Mouse (Mus musculus): ENCODE data around the gene Aup1. TPM values are rescaled to one million over a fixed set of nuclear protein-coding genes. Genes with fewer than 3 reads are reported as not detected.

Gene Aup1
- total RNA-seq, 1 experiment from 2014 or later: 214 TPM

DNA sequence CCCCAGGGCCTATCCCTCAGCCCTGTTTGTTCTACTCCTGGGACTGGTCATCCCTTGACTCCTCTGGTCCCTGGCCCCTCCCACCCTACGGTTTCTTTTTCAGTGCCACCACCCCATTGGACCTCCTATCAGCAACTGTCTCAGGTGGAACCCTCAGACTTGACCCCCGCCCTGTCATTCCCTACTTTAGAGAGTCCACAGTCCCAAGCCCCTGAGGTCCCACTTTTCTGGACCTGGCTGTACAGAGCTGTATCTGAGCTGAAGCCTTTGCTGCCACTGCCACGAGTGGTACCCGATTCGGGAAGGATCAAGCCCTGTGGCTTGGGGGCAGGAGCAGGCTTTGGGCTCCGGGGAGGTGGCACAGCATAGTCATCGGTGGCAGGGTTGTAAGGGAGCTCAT lies 23.2 kb upstream of the Aup1 start:
- DNase-seq: no peak

DNA sequence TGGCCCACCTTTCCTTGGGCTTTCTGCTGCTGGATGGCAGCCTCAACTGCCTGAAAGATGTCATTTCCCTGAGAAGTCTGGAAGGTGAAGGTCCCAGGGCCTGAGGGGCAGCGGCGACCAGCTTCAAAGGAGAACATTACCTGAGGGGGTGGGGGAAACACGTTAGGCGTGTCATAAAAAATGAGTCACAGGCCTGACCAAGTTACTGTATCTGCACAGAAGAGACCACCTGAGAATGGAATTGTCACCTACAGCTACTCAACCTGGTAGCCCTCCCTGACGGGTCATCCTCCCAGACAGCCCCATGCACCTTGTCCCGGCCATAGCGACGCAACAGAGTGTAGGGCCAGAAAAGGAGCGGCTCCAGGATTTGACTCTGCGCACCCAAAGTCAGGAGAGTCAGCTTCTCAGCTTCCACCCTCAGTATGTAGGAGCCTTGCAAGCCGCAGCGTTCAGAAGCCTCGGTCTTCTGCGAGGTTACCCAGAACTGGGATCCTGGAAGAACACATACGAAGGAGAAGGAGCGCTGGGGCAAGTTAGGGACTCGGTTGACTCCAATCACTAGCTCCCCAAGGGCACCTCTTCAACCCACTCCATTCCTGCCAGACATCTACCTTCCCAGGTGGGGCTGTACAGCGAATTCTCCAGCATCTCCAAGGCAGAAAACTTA lies 22.3 kb upstream of the Aup1 start:
- no peak for DNase-seq

DNA sequence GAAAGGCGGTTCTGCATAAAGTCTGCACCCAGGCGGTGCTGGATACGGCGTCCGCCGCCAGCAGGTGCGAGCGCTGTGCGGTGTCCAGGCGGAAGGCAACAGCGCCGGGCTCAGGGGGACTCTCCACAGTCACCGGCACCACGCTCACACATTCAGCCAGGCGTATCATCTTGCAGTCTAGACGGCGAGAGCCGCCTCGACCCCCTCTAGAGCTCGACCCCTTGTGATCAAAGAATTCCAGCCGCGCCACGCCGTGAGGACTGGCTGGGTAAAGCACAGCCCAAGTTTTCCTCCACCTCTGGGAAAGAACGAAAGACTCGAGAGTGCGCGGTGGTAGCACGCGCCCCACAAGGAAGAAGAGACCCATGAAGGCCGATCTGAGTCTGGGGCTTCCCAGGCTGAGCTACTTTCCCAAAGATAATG lies 21.5 kb upstream of the Aup1 start:
- DNase-seq: peak; percentile 50

DNA sequence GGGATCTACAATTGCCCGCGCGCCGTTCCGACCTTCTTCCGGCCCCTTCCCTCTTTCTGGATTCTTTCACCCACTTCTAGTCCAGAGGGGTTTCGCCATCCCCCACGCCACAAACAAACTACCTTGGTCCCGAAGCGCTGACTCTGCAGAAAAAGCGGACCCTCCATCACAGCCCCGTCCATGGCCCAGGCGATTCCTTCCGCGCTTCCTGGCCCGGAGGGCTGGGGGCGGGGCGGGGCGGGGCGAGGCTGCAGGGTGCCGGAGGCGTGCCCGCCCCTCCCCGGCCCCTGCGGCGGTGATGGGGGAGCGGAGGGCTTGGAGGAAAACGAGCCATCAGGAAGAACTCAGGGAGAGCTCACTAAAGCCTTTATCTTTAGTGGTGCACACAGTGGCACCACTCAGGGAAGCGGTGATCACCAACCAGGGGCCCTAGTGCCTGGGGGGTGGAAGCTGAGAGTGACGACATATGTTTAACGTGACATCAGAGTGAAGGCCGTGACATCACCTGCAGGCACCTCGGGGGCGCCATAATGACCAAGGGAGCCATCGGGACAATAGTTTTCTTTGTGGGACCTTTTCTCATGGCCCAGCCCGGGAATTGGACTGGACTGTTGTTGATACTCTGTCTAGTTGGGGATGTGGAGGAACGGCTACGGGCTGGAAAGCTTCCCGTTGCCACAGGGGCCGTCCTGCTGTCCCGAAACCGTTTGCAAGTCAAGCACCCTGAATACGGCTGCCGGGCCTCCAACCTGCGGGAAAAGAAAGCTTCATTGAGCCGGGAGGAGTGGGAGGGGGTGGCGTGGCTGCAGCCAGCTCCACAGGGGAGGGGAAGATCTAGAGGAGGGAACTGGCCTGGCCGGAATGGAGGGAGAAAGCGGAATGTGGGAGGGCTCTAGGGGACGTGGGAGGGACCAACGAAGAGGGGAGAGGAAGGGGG lies 20.8 kb upstream of the Aup1 start, which contains the start of the genes Dok1 and Loxl3:
Dok1 (minus strand) TSS at position 223 of the 937 bp plus-strand sequence.
Loxl3 (plus strand) TSS at position 925 of the 937 bp plus-strand sequence.
- peak; percentile 76 for DNase-seq

DNA sequence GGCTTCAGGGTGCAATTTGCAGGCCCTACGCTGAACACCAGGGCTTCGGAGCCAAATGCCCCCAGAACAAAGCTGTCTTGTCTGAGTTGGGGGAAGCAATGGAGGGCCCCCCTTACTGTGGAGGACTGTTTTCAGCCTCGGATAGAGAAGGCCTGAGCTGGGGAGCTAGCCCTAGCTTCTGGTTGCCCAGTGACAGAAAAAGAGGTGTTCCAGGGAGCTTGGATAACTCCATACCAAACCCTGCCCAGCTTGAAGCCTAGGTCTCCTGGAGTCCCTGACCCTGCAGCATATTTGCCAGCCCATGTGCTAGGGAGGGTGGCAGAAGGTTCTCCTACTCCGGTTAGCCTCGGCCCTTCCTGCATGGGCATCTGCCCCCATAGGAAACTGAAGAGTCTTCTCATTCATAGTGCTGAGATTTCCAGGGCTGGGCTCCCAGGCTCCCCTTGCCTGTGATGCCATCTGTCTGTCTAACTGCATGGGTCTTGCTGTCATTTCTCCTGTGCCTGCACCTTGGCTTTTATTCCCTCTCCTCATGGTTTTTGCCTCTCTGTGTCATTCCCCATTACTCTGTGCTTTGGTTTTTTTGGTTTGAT lies 19.8 kb upstream of the Aup1 start:
- DNase-seq: no peak

DNA sequence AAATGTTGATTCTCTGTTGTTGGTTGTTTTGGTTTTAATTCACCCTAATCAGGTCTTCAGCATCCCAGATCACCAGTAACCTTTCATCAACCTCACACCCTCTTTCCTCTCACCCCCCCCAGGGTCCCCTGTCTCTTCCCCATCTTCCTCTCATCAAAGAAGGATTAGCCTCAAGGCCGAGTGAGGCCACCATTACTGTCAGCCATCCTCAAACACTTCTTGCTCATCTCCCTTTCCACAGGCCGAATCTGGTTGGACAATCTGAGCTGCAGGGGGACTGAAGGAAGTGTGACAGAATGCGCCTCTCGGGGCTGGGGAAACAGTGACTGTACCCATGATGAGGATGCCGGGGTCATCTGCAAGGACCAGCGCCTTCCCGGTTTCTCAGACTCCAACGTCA lies 17.1 kb upstream of the Aup1 start:
- DNase-seq: no peak

DNA sequence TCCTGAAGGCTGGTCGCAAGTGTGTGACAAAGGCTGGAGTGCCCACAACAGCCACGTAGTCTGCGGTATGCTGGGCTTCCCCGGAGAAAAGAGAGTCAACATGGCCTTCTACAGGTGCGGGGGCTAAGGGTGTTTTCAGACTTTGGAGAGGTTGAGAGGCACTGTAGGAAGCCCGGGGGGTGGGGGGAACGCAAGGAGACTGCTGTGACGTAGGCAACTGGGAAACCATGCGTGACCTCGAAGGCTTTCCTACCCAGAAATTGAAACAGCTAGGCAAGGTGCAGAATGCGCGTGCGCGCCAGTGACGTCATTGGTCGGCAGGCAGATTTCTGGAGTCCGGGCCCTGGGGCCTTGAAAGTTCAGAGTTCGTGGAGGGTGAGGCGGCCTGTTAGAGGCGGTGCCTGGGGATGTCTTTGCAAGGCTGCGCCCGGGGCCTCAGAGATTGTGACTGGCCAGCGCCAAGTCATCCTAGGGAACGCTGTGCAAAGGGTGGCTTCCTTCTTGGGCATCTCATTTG lies 15.8 kb upstream of the Aup1 start:
- DNase-seq: peak; percentile 95

DNA sequence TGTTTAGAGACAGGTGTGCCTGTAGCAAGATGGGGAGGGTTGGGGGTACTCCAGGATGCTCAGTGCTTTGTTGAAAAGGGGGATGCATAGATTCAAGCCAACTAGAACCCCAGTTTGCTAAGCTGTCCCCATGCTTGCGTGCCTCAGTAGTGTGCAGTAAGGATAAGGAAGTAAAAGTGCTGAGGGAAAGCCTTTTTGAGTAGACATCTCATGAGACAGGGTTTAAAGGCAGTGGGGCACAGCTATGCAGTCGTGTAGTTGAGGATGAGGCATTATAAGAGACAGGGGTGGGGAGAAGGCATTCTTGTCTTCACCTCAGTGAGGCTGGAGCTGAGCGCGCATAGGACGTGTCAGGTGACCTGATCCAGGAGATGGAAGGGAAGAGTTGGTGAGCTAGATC lies 13.7 kb upstream of the Aup1 start:
- no peak for DNase-seq

DNA sequence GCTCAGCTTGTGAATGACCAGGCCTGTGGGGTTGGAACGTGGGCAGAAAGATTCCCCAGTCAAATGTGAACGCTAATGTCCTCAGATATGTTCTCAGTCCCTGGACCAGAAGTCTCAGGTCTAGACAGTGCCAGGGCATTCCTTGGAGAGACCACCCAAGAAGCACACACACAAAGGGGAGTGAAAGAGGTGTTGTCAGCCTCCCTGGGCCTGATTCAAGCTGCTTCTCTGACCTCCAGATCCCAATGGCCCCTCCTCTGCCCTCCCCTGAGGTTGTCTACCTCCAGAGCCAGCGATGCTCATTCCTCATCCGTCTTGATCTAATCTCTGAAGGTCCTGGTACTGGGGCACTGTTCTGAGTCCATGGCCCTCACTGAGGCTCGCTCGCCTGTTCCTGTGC lies 10.8 kb upstream of the Aup1 start:
- no peak for DNase-seq

DNA sequence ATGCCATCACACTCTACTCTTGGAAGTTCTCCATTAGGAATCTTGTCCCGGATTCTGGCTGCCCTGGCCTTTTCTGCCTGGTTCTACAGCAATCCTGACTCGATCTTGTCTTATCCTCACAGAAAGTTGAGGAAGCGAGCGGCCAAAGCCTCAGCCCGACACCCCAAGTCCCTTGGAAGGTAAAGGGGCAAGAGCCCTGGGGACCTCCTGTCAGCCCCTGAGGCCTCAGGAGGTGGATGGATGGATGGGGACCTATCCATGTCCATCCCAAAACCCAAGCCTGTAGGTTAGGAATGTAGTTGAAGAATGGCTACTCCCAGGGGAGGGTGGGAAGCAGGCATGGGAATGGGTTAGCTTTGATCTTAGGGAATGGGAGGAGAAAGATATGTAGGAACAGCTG lies 10.3 kb upstream of the Aup1 start:
- no peak for DNase-seq

DNA sequence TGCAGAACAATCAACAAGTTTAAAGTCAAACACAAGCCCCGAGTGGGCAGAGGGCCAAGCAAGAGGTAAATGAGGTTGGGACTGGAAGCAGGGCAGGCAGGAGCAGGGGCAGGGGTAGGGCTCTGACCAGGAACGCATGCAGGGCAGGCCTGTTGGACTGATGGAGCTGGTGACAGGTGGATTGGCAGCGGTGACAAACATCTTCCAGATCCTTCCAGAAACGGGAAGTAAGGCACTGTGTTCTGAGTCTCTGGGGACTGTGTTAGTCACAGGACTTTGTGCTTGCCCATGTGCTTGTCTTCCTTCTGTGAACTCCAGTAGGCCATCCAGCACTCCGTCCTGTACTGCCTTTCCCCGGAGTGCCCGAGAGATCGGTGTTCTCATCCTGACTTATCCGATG lies 9.6 kb upstream of the Aup1 start:
- no peak for DNase-seq

DNA sequence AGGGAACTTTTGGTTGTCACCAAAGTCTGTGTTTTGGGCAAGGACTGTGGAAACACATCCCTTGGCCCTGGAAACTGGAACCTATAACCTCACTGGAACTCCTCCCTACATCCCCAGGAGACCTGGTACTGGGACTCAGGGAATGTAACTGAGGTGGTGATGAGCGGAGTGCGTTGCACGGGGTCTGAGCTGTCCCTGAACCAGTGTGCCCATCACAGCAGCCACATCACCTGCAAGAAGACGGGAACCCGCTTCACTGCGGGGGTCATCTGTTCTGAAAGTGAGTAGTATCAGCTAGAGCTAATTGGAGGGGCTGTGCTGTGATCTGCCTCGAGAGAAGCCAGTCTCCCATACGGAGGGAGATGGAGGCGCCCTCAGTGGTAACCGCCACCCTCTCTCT lies 5.0 kb upstream of the Aup1 start:
- DNase-seq: no peak

DNA sequence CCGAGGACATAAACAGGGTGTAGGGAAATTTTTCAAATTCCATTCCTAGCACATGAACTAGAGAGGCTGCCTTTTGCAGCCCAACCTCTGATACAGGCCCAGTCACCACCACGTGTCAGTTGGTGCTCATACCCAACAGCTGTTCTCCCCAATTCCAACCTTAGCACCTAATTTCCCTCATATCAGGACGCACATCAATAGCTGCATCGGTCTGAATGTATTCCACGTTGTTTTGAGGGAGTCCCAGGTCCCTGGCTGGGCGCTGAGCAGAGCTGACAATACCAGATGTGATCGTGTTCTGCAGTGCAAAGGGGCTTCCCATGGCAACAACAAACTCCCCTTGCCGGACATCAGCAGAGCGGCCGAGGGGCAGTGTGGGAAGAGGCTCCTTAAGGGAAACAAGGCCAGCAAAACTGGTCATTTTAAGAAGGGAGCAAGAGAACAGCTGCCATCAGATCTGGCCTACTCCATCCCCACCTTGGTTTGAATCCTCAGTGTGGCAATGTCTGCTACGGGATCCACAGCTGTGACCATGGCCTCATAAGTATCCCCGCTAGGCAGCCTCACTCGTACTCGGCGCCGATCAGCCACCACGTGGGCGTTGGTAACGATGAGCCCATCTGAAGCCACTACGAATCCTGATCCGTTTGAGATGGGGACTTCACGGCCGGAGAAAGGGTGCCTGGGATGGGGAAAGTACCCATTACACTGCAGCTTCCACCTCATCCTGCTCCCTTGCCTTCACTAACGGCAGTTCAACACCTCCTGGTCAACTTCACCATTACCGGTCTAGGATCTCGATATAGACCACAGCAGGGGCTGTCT lies 973 bp upstream of the Aup1 start:
- DNase-seq: peak; percentile 46

DNA sequence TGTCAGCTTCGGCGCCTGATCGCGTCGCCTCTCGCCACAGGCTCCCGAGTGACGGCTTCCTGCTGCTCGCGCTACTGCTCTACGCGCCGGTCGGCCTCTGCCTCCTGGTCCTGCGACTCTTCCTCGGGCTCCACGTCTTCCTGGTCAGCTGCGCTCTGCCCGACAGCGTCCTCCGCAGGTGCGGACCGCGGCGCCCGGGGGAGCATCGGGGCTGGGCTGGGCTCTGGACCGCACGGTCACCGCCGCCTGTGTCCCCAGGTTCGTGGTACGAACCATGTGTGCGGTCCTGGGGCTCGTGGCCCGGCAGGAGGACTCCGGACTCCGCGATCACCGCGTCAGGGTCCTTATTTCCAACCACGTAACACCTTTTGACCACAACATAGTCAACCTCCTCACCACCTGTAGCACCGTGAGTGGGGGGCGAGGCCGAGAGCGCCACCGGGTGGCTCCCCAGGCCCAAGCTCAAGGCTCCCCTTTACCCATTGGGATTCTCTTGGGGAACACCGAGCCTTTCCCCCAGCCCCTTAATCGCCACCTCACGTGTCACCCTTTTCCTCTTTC lies 630 bp downstream of the Aup1 start, which contains the start of gene Htra2:
Htra2 (minus strand) TSS at position 403 of the 561 bp plus-strand sequence.
- DNase-seq: peak; percentile 31

DNA sequence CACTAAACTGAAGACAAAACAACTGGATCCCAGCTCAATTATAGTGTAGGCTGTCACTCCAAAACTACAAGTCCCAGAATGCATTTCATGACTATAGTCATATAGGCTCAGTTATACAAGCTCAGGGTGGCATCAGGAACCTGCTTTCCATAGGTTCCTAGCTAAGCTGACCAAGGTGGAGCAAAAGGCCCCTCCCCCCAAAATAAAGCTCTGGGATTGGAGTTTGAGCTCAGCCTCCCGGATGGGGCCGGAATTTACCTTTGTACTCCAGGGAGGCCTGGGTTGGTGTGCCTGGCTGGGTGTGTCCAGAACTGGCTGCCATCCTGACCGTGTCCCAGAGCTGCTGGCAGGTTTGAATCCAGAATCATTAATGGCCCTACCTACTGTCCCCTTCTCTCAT lies 3.5 kb downstream of the Aup1 start, which contains the start of gene Dqx1:
Dqx1 (plus strand) TSS at position 55 of the 400 bp plus-strand sequence.
- DNase-seq: no peak

DNA sequence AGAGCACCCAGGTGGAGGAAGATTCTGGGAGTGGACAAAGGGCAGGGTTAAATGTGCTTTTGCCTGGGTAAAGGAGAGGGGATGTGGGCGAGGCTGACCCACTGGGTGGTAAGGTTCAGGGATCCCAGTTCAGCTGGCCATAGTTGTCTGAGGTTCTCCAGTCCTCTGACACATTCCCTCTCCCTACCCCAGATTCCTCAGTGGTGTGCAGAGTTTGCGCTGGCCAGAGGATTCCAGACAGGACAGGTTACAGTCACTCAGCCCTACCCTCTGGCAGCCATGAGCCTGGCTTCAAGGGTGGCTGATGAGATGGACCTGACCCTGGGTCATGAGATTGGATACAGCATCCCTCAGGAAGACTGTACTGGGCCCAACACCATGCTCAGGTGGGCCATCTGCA lies 4.4 kb downstream of the Aup1 start:
- DNase-seq: no peak

DNA sequence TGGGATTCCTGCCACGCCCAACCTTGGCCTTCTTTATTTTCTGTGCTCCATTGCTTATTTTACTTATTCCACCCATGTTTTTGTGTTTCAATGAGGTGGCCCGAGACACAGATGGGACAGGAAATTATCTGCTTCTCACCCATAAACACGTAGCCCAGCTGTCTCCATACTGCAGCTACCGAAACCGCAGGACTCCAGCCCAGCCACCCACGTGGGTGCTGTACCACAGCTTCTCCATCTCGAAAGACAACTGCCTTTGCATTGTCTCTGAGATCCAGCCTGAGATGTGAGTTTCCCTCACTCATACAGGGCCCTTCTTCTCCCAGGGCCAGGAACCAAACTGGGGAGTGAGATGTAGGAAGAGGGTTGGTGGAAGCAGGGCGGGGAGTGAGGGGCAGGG lies 11.7 kb downstream of the Aup1 start:
- DNase-seq: no peak

DNA sequence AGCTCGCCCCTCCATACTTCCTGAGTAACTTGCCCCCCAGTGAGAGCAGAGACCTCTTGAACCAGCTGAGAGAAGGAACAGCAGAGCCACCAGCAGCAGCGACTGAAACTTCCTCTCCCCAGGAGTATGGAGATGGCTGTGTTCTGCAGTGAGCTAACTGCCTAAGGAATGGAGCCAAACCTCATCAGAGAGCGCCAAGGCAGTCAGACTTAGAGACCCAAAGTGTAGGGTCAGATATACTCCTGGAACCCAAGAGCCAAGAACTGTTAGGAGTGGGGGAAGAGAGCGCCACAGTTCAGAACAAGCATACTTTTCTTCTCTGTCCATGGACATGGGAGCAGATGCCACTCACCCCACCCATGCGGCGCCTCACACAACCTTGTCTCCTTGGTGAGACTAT lies 12.1 kb downstream of the Aup1 start:
- no peak for DNase-seq

DNA sequence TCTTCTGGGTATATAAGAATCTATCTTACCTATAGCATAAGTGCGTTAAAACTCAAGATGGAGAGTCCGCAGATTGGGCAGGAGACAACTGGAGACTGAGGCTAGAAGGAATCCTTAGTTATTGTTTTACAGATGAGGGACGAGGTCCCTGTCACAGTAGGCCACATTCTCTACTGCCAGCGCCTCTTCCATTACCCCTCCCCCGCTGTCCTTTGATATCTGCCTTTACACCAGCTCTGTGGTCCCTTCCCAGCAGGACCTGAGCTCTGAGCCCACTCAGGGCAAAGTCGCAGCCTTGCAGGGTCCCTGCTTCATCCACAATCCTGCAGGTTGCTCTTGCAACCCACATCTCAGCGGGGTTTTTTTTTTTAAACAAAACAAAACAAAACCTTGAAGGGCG lies 13.9 kb downstream of the Aup1 start:
- no peak for DNase-seq

DNA sequence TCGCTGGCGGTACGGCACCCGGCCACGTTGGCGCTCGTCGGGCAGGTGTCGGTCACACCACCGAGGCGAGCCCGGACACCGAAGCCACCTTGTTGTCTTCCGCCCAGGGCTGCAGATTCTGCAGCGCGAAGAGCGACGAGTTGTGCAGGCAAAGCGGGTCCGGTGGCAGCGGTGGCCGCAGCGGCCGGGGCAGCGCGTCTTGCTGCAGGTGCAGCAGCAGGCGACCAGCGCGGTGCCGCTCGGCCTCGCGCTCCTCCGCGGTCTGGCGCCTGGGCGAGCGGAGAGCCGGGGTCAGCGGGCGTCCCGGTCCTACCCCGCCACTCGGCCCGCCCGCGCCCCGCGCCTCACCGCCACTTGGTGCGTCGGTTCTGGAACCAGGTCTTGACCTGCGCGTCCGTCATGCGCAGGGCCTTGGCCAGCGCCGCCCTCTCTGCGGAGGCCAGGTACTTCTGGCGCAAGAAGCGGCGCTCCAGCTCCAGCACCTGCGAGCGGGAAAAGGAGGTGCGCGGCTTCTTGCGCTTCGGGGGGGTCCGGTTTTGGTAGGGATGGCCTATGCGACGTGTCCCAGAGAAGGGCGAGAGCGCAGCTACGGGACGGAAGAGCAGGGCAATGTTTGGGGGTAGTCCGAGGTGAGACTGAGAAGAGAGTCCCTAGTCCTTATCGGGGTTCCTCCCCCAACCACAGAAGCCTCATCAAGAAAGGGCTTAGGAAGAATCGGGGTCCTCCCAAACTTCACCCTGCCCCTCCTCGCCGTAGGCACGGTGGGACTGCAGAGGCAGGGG lies 14.6 kb downstream of the Aup1 start:
- no peak for DNase-seq
